Mouse (Mus musculus) neural tube, embryonic 10.5 days (tissue): ENCODE measurements at regions not wholly inside any gene's neighbourhood (a gene's known extent, or its start where the extent isn't known, plus 50 kb on each side); places are given as distances from the start of the nearest gene placed in this dataset.
A peak's percentile ranks its signal among the peaks of the same experiment; 100 is the strongest.

ENCODE experiments used
- DNase-seq: peaks from one replicate; pipeline ENCODE4 v3.0.0-alpha.2; 2017; ENCODE audit warnings: low spot score; ENCODE audit errors: extremely low spot score

DNA sequence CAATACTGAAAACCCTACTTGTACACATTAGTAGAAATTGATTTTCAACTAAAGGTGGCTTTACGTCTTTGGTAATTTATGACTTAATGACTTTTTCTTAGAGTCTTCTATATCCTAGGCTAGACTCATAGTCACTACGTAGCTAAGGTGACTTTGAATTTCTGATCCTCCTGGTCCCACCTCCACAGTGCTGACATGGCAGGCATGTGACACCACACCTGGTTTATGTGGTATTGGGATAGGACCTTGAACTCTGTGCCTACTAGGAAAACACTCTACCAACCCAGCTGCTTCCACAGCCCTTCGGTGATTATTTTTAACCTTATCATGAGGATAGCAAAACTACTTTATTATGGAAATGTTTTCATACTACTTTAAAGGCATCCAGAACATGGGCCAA lies 51.5 kb upstream of the D7Ertd443e start:
- no peak for DNase-seq

DNA sequence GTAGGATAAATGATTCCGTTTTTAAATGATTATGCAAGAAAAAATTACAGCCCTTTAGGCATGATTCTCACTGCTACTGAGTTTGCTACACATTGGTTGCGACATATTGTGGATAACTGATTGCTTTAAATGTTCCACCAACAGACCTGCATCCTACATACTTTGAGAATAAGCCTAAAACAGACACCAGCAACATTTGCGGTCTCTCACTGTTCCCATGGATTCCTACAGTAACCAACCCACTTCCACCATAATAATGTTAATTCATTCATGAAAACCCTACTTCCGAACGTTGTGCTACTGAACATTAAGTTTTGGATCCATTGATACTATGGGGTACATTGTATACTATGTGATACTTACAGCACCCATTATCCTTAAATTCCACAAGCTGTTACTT lies 53.8 kb upstream of the D7Ertd443e start:
- DNase-seq, result no peak

DNA sequence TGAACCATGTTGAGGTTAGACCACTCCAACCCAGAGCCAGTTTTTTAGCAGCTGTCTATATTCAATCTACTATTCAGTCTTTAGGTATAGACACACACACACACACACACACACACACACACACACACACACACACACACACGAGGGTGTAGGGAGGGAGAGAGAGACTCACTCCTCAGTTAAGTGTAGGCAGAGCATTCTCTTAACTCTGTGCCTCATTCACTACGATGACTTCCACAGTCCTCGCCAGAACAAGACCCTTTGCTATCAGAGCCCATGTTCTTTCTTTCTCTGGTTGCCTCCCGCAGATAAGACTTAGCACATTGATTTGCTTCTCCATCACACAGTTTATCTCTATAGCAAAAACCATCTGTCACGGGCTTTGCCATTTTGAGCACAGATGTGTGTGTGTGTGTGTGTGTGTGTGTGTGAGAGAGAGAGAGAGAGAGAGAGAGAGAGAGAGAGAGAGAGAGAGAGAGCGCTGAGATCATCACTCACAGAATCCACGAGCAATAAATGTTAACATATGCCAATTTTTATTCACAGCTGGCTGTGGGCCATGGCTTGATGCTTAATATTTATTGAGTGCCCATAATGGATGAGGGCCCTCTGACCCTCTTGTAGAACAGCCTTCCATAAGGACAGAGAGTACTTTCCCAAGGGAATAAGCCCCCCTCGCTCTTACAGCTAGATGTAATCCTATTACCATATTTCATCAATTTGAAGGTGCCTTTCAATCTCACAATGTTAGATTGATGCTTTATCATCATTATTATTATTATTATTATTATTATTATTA lies 59.7 kb upstream of the D7Ertd443e start:
- no peak for DNase-seq

DNA sequence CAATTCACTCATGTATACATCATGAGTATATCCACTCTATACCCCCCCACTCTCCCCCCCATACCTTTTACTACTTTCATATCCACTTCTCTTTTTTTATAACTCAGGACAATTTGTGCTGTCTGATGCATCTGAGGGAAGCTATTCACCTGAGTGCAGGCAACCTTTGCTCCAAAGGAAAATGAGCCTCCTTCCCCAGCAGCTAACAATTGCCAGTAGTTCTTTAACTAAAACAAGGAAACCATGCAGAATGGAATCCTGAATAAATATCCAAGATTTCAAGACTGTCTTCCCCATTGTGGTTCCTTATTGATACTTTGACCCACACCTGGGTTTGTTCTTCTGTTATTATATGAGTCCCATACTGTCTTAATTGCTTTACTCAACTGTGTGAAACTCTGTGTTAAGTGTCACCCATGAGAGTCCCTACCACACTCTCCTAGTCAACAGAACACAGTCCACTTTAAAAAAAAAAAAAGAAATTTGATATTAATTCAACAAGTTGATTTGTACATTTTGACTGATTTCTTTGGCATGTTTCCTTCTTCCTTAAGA lies 62.3 kb upstream of the D7Ertd443e start:
- no peak for DNase-seq

DNA sequence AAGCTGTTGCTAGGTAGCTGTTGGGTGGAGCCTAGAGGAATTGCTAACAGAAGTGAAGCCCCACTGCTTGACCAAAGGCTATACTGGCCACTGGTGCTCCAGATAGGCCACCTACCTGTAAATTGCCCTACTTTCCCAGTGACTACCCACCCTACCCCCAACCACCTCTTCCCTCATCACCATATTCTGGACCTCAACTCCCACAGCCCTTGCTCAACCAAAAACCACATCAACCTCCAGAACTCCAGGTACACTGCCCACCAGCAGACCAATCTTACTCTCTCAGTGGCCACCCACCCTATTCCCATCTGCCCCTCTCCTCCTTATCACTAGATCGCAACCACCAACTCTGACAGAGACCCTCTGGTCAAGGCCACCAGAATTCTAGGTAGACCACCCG lies 63.4 kb upstream of the D7Ertd443e start:
- DNase-seq, result no peak

DNA sequence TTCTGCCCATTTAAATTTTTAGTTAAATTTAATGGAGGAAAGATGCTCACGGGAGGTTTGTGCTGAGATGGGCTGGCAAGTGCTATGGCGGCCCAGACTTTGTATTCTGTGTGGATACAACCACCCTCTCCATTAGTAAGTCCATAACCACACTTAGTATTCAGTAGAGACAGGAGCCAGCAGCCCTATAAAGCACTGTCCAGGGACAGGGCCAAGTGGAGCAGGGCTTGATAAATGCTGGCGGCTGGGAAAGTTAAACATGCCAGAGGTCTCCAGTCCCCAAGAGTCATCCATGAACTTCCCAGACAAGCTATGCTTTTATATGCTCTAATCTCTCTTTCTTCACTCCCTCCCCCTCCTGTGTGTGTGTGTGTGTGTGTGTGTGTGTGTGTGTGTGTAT lies 77.2 kb upstream of the D7Ertd443e start:
- DNase-seq, result no peak

DNA sequence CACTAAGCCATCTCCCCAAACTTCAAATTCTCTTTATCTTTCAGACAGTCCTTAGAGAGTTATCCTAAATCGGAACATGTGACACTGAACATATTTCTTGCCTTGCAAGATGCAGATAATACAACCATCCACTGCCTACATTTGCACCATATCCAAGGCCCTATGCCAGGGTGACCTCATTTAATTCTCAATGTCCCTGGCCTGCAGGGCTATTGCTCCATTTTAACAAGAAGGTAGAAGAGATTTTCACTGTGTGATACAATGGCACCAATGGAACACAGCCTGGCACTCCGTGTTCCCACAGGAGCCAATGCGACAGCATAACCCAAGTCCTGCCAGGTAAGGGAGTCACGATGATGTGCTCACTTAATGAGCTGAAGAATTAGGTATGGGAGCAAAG lies 77.9 kb upstream of the D7Ertd443e start:
- DNase-seq, result no peak

DNA sequence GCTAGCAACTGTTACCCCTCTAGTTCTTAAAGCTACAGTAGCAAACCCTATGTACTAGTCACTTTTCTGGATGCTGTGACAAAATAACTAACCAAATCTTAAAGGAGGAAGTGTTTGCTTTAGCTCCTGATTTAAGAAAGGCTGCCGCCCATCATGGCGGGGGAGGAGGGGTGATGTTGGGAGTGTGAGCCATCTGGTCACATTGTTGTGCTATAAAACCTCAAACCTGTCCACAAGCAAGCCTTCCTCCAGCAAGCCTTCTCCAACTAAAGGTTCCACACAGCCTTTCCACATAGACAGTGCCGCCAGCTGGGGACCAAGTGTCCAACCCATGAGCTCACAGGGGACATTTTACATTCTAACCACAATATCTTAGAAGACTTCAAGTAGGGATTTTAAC lies 81.8 kb upstream of the D7Ertd443e start:
- DNase-seq, result no peak

DNA sequence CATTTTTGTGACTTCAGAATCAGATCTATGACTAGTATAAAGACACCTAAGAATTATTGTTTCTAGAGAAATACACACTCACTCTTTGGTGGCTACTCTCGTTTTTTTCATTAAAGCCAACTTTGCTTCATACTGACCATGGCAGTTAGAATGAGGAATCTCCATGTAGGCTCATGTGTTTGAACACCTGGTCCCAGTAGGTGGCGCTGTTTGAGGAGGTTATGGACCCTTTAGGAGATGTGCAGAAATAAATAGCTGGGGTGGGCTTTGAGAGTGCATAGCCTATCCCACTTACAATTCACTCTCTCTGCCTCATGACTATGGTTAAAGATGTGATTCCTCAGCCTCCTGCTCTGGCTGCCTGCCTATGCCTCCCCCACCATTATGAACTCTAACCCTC lies 85.8 kb upstream of the D7Ertd443e start:
- DNase-seq, result peak; percentile 36

DNA sequence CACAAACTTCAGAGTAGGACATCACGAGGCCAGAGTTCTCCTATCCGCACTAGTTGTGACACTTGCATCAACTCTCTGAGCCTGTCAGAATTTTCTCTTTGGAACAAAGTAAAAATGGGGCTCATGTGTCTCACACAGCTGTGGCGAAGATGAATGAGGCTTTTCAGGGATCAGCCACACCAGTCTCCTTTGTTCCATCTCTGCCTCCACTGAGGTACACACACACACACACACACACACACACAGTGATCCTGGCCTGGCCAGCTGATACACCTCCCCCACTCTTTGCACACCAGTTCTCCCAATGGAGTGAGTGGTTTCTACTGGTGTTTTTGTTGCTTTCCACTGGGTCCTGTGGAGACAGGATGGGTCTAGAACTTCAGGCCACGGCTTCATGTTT lies 105.9 kb upstream of the D7Ertd443e start:
- no peak for DNase-seq

DNA sequence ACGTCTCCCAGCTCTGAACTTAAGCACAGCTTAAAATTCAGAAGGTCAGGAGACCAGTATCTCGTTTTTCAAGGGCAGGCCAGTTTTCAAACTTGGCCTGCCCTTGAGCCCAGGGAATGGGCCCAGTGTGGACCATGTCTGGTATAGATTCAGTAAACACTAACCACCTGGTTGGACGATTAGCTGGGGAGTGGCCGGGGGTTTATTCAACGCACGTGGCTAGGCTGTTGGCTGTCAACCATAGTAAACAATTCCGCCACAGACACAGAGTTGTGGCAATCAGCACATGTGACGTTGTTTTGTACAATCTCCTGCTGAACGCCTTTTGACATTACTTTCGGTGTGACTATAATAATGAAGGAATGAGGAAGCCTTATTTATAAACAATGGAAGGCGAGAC lies 111.8 kb upstream of the D7Ertd443e start:
- no peak for DNase-seq

DNA sequence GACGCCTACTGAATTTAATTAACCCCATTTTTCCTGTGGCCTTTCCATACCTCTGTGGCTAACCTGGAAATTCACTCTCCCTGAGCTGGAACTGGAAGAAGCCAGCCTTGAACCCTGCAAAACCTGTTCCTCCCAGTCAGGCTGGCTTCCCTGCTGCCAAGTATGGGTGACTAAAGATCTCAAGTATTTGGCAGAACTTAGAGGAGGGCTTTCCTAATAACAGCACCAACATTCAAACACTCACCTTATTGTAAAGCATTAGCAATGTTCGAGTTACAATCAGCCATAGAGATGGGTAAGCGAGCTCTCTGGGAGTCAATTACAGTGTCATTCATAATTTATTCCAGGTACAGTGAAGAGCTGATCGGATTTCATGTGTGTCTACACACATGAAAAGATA lies 112.4 kb upstream of the D7Ertd443e start:
- no peak for DNase-seq

DNA sequence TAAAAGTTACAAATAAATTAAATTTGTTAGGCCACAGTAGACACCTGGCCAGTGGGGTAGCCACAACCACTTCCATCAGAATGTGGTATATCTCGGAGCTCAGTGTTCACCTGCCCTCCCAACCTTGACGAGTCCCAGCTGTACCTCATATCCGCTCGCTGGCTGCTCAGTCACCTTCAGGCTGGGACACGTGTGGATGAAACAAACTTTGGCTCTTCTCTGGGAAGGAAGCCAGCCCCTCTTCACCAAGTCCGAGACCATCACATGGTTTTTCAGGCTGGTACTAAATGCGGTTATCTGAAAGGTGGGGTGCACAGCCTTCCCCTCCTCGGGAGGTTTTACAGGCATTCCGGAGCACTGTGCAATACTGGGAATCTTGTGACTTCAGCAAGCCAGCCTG lies 113.3 kb upstream of the D7Ertd443e start:
- DNase-seq, result no peak

DNA sequence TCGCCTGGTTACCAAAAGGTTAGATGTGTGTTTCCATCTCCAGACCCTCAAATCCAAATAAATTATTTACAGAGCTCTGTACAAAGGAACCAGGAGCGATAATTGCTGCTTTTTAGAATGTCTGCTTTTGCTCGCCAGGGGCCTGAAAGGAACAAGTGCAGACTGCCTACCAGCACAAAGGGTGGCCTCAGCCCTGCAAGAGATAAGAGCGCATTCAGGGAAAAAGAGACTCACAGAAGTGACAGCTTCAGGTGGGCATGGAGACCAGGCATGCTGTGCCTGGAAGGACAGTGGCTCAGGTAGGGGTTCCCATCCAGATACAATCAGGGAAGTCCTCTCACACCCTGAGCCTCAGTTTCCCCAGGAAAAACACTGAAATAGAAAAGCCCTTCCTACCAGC lies 114.0 kb upstream of the D7Ertd443e start:
- no peak for DNase-seq

DNA sequence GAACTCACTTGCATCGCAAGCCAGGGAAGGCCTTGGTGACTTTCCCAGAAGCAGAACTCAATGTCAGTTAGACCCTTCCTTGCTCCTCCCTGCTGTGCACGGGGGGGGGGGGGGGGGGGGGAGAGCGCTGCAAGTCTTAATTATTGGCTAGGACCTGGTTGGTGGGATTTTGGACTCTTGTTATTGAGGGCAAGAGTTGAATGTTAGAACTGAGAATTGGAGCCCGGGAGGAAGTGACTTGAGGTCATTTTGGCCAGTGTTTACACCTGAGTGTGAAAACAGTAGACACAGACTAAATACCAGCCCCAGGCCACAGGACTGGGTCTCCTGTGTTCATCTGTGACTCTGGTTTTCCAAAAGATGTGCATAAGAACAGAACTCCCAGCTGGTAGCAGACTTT lies 114.7 kb upstream of the D7Ertd443e start:
- no peak for DNase-seq

DNA sequence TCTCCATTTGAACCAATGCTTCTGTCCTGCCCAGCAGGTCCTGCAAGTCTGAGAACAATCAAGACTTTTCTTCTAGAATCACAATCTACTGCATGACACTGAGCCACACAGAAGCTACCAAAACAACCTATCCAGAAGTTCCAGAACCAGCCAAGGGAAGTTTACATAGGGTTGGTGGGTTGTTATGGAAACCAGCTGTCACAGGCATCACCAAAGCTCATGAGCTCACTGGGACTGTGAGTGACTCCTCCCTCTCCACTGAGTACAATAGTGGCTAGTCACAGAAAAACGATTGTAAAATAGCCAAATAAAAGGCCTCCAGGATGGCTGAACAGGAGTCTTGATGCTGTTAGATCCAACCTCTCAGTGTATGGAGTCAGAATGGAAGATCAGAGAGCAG lies 115.6 kb upstream of the D7Ertd443e start:
- DNase-seq, result no peak

DNA sequence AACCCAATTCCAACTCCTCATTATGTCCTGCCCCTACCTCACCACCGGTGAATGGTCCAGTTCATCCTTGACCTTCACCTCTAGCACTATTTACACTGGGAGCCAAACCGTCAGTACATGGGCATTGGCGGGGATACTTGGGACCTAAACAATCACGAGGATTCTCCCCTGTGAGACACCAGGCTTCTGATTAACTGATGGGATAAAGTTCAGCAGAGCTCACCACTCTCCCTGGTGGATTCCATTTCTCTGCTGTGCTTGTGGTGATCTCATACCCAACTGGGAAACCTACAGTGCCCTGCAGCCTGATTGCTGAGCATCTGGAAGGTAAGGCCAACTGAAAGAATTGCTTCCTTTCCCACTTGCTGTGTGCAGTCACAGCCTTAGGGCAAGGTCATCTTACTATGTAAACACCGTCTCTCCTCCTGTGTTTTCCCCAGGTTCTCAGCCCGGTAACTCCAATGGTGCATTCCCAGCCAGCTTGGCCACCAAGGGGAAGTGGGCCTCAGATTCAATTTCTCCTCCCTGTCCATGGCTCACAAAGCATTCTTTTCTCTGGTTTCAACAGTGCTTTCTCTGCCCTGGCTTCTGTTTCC lies 125.0 kb upstream of the D7Ertd443e start:
- DNase-seq, result no peak

DNA sequence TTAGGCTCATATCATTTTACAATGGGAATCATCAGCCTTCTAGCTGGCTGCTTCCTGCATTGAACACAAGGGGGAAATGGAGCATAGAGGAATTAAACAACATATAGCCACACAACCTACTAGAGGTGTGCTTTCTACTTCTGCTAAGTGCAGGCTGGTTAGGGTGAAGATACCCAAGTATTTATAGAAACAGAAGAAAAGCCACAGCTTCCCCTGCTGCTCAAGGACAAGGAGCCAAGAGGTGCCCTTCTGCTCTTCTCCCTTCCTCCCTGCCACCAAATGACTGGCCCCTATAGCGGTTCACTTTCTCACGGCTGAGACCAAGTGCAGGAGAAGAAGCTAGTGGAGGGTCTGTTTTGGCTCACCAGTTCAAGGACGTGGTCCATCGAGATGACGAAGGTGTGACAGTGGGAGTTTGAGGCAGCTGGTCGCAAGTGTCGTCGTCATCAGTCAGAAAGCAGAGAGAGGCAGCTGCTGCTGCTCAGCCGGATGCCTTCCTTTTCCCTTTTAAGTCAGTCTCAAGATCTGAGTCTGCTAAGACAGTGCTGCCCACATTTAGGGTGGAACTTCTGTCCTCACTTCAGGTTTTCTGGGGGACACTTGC lies 134.0 kb upstream of the D7Ertd443e start:
- DNase-seq, result no peak

DNA sequence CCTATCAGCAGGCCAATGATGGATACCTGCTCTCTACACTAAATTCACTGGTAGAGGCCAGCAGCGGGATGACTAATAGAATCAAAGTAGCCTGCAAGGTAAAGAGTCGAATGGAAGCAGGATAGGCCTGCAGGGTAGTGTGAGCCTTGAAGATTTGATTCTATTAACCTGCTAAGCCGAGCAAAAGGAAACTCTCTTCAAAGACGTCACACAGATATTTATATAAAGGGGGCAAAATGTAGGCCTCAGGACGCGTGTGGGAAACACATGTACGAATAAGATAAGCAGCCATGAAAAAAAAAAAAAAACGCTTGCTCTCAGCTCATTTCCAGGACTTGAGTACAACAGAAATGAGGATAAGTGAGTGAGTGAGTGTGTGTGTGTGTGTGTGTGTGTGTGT lies 138.4 kb upstream of the D7Ertd443e start:
- DNase-seq, result no peak

DNA sequence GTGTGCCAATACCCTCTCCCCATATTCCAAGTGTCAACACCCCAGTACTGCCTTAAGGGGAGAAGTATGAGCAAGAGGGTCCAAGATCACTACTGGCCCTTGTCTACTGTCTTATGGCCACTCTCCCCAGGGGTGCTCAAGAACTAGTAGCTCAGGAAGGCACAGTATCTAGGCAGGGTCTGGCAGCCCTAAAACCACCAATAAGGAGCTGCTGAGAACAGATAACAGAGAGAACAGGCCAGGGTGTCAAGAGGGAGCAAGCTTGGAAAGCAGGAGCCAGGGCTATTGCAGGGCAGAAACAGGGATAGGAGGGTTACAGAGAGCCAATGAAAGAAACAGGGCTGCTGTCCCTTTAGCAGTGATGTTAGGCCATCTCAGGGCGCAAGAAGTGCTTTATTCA lies 139.6 kb upstream of the D7Ertd443e start:
- DNase-seq, result no peak

DNA sequence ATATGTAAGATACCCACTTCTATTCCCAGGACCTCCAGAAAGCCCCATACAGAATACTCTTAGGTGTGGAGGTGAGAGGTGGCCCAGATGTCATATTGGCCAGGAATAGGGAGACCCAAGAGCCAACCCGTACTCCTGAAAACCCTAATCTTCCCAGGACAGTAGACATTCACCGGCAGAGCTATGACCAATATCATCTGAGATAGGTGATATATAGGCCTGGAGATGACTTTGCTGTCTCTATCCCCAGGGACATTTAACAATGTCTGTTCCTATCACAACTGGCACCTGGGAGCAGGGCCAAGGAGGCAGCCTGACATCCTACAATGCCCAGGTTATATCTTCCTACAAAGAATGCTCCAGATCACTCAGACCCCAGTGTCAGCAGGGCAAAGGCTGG lies 140.0 kb upstream of the D7Ertd443e start:
- DNase-seq, result no peak

DNA sequence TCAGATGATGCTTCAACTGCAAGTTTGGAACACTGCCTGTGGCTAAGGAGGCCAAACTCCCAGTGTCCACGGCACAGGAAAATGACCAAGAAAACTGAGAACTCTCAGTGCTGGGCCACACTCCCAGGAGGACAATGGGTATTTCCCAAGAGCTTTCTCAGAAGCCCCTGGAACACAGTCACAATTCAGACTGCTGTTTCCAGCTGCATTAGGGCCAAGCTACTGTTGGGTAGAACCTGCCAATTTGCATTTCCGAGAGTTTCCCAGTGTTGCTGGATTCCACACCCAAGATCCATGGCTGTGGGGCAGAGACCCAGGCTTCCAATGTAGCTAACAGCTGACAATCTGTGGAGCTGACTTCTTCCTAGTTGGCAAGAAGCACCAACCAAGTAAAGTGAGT lies 141.9 kb upstream of the D7Ertd443e start:
- no peak for DNase-seq

DNA sequence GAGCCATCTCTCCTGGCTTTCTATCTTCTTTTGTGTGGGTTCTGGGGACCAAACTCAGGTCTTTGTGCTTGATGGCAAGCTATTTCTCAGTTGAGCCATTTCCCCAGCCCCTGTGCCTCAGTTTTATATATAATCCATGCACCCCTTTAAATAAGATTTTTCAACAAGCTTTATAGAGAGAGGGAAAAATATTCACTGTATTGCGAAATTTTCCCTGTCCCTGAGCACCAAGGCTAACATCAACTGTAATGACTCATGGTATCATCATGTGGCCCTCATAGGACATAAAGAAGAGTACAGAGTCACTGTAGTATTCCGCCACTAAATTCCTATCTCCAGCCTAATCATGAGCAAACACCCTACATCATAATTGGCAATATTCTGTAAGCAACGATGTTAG lies 142.4 kb upstream of the Dock1 start:
- no peak for DNase-seq
